Mouse (Mus musculus) liver, adult 2 months (tissue): ENCODE measurements around the gene Prkce. TPM values are rescaled to one million over a fixed set of nuclear protein-coding genes. Genes with fewer than 3 reads are reported as not detected.

Source experiments
- DNase-seq: peaks from one replicate; pipeline ENCODE4 v3.0.0-alpha.2; 2011; ENCODE audit warnings: low read depth, low spot score; ENCODE audit errors: extremely low read depth
- H3K27ac ChIP-seq: fragments of 200-500 bp; replicated peaks from 2 replicates; pipeline ENCODE4 v1.5.1; 2012; ENCODE audit warnings: low read depth, mild to moderate bottlenecking, control low read depth, inconsistent platforms, low read length; ENCODE audit not compliant: insufficient read depth
- H3K27me3 ChIP-seq: fragments of 200-500 bp; 2 replicates; pipeline ENCODE4 v1.6.1; 2012; ENCODE audit warnings: mild to moderate bottlenecking, moderate library complexity, low read length, inconsistent platforms; ENCODE audit not compliant: control insufficient read depth, insufficient read depth
- H3K36me3 ChIP-seq: fragments of 200-500 bp; 2 replicates; pipeline ENCODE4 v1.6.1; 2012; ENCODE audit warnings: low read length, inconsistent platforms; ENCODE audit not compliant: control insufficient read depth, insufficient read depth
- H3K4me1 ChIP-seq: fragments of 200-500 bp; 2 replicates; pipeline ENCODE4 v1.6.1; 2011; ENCODE audit warnings: low read length; ENCODE audit not compliant: control insufficient read depth, insufficient read depth
- H3K4me3 ChIP-seq: fragments of 200-500 bp; 2 replicates; pipeline ENCODE4 v1.5.1; 2011; ENCODE audit warnings: low read depth, mild to moderate bottlenecking, control low read depth, low read length, moderate library complexity; ENCODE audit not compliant: insufficient read depth
- H3K79me2 ChIP-seq: fragments of 200-500 bp; 2 replicates; pipeline ENCODE4 v1.6.1; 2012; ENCODE audit warnings: inconsistent platforms, mild to moderate bottlenecking, low read length, moderate library complexity; ENCODE audit not compliant: control insufficient read depth, insufficient read depth
- H3K9ac ChIP-seq: fragments of 200-500 bp; 2 replicates; pipeline ENCODE4 v1.6.1; 2012; ENCODE audit warnings: low read depth, mild to moderate bottlenecking, control low read depth, inconsistent platforms, low read length
- CTCF ChIP-seq: fragments of 200-500 bp; IDR thresholded peaks from 2 replicates; pipeline ENCODE4 v1.5.1; 2011; ENCODE audit warnings: low read depth, low read length, control low read depth
- POLR2A ChIP-seq: fragments of 200-500 bp; IDR thresholded peaks from 2 replicates; pipeline ENCODE4 v1.6.1; 2011; ENCODE audit warnings: low read length, control low read depth; ENCODE audit not compliant: insufficient read depth; ENCODE audit errors: extremely low read depth
- WGBS: fragments of 180-500 bp; shearing (Covaris S2); methylation state at CpG from one replicate; pipeline ENCODE4 v1.1.7; 2018; 5-methylcytosine and 5-hydroxymethylcytosine counted together
- polyA plus RNA-seq: library from polyadenylated mRNA; depleted of rRNA; stranded (reverse); fragments of >200 nt; gene quantifications from 2 replicates; pipeline ENCODE4 v1.2.3, GENCODE M21; 2012
- total RNA-seq: library from RNA; depleted of rRNA; stranded (reverse); fragments of >200 nt; gene quantifications from 2 replicates; pipeline ENCODE4 v1.2.3, GENCODE M21; 2014

Prkce gene
- total and polyA plus RNA-seq, 2 experiments = 2.0 to 6.4 TPM

GRCm38 (mm10) chr17:86580724-86581123 lies 413.1 kb downstream of the Prkce start:
- no peaks in the 10 kb centered on the region for H3K4me1 ChIP-seq
- H3K27ac ChIP-seq = no peak overlapping the region
- no peak overlapping the region for H3K9ac ChIP-seq
- H3K79me2 ChIP-seq = no peaks in the 10 kb centered on the region; the same call in 1 of the 2 replicates
- no peaks in the 10 kb centered on the region for H3K36me3 ChIP-seq
- TF ChIP-seq POLR2A (no peak), CTCF (no peak)
- no peak overlapping the region for H3K4me3 ChIP-seq
- WGBS = 91% methylated on average over 6 of the region's 6 CpGs
- no peaks in the 10 kb centered on the region for H3K27me3 ChIP-seq
- no peak for DNase-seq

DNA sequence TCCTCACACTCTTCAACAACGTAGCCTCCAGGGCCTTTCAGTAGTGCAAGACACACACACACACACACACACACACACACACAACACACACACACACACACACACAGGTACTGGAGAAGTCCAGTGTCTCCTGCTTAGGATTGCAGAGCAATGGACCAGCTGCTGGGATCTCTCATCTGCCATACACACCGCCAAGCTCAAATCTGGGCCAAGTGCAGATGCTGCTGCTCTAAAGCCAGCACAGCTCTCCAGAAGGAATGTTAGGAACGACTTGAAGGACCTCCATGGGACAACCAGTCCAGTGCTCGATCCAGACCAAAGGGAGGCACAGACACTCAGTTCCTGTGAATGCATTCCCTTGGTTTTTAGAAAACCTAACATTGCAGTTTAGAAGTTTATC lies 414.8 kb downstream of the Prkce start:
- no peaks in the 10 kb centered on the region for H3K27me3 ChIP-seq
- H3K79me2 ChIP-seq = no peaks in the 10 kb centered on the region; the same call in 1 of the 2 replicates
- DNase-seq = no peak
- H3K27ac ChIP-seq = no peak overlapping the region
- H3K9ac ChIP-seq = no peak overlapping the region
- 72% methylated on average over 4 of the region's 4 CpGs for WGBS
- no peak overlapping the region for H3K4me3 ChIP-seq
- no peaks in the 10 kb centered on the region for H3K36me3 ChIP-seq
- no peak for TF ChIP-seq POLR2A
- no peak for TF ChIP-seq CTCF
- H3K4me1 ChIP-seq = no peaks in the 10 kb centered on the region

- 94% methylated on average over 5 of the region's 5 CpGs for WGBS
- Histone ChIP-seq H3K36me3 (no peaks in the 10 kb centered on the region), H3K27ac (no peak overlapping the region), H3K79me2 (no peaks in the 10 kb centered on the region; the same call in 1 of the 2 replicates), H3K27me3 (no peaks in the 10 kb centered on the region), H3K4me1 (no peaks in the 10 kb centered on the region), H3K4me3 (no peak overlapping the region), H3K9ac (no peak overlapping the region)
- no peak for DNase-seq
- TF ChIP-seq POLR2A (no peak), CTCF (no peak)
These were observed 418.9 kb downstream of the Prkce start for GRCm38 (mm10) chr17:86586441-86586840.

DNA sequence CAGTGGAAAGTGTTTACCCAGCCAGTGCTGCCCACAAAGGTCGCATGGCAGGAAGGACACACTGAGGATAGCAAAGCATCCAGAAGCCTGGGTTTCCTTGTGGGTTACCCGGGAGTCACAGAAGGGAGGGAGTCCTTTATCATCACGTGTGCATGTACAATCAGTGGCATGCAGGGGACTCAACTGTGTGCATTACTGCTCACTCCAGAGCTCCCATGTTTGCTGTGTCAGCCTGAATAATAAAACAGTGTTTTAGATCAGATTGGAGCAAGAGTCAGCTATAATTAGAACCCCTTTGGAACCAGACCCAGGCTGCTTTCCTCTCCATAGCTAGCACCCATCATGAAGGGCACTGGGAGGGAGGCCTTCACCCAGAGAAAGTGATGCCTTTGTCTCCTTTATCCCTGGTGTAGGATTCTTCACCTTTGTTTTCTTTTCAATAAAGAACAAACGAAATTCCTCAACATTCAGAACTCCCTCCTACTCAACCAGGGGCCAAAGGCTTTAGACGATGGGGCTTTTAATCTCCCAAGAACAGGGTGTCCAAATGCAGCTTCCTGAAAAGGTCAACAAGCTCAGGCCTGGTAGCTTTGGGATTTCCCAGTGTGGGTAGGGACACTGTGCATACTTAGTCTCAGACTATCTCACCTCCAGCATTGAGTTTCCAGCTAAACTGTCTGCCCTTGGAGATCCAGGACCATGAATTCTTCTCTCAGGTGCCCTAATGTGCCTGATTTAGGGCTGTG lies 421.3 kb downstream of the Prkce start:
- no peak for DNase-seq
- no peaks in the 10 kb centered on the region for H3K79me2 ChIP-seq
- no peak overlapping the region for H3K9ac ChIP-seq
- no peaks in the 10 kb centered on the region for H3K27me3 ChIP-seq
- 0 out of 2 replicates have a peak, but pooled peaks cover 3% of the 10 kb centered on the region for H3K4me1 ChIP-seq
- TF ChIP-seq CTCF (no peak), POLR2A (no peak)
- WGBS = 79% methylated on average over 5 of the region's 5 CpGs
- no peaks in the 10 kb centered on the region for H3K36me3 ChIP-seq
- no peak overlapping the region for H3K4me3 ChIP-seq
- H3K27ac ChIP-seq = peak overlapping the region; percentile 62

DNA sequence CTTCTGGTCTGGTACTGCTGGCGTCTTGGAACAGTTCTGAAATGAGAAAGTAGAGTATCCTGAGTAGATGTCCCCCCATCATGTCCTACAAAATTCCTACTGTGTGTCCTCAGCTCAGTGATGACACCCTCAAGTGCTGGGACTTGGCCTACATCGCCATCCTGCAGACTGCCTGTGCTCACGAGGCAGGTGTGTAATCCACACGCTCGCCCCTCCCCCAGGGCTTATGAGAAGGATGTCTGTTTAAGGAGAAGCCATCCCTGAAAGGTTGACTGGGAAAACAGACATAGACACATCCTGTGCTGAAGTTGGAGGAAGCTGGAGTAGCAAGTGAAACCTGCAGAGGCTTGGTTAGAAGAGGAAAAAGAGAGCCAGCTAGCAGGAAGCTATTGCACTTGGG lies 422.1 kb downstream of the Prkce start:
- H3K79me2 ChIP-seq = no peaks in the 10 kb centered on the region
- no peaks in the 10 kb centered on the region for H3K27me3 ChIP-seq
- no peaks in the 10 kb centered on the region for H3K36me3 ChIP-seq
- DNase-seq = no peak
- TF ChIP-seq CTCF (no peak), POLR2A (no peak)
- WGBS = 96% methylated on average over 5 of the region's 5 CpGs
- no peak overlapping the region for H3K9ac ChIP-seq
- H3K27ac ChIP-seq = peak overlapping the region; percentile 62
- H3K4me3 ChIP-seq = no peak overlapping the region
- 0 out of 2 replicates have a peak, but pooled peaks cover 4% of the 10 kb centered on the region for H3K4me1 ChIP-seq

DNA sequence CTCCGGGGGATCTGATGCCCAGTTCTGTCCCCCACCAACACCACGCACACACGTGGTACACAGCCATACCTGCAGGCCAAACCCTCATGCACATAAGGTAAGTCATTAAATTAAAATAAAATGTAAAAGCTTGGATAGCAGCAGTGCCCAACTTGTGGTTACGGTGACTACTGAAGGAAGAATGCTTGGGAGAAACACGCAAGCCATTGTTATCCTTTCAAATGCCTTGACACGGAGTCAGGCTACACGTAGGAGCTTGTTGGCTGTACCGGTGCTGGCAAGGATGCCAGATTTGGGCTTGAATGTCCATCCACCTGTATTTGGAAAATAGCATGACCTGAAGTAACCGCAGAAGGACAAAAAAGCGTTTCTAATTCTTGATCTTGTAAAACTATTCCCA lies 423.7 kb downstream of the Prkce start:
- 0 out of 2 replicates have a peak, but pooled peaks cover 4% of the 10 kb centered on the region for H3K4me1 ChIP-seq
- no peaks in the 10 kb centered on the region for H3K27me3 ChIP-seq
- H3K27ac ChIP-seq = no peak overlapping the region
- DNase-seq = no peak
- H3K9ac ChIP-seq = no peak overlapping the region
- no peak overlapping the region for H3K4me3 ChIP-seq
- WGBS = 96% methylated on average over 10 of the region's 10 CpGs
- no peaks in the 10 kb centered on the region for H3K79me2 ChIP-seq
- H3K36me3 ChIP-seq = no peaks in the 10 kb centered on the region
- TF ChIP-seq POLR2A (no peak), CTCF (no peak)
